Comparison of ENCODE assay signal across 14 mouse cellular contexts in the genomic region with DNA sequence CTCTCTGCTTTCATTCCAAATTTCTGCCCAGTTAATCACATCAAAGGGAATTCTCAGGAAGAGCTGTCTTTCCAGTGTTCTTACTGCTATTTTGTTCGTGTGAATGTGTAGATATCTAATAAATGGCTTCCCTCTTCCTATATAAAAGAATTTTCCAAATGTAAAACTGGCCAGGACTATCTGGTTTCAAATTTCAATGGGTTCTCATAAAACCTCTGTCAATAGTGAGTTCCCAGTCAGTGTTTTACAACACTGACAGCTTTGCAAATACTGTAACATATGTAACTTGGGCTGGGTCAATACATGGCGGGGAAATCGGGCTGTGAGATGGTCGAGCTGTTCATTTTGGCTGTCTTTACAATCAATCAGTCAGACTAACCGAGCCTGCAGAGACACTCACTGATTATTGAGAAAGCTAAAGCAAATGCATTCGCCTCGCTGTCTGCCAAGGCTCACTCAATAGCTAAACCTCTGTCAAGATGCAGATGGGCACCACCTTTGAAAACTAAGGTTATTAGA.
A peak's percentile ranks its signal among the peaks of the same experiment; 100 is the strongest.
DNase-seq lines count a peak whose midpoint lies in the region; ATAC-seq and TF ChIP-seq lines count a peak whose summit lies in the region.
"Had no signal": no experiment of that assay in that cellular context is flagged by ENCODE, and none has a peak within 500 bp of the region (broad histone marks: within the 10 kb centered on the region; RNA-seq: fewer than 3 reads in every experiment).

No protein-coding gene starts in this region.

- no peaks in the 10 kb centered on the region for H3K27me3 ChIP-seq in heart, embryonic 10.5 days (ENCODE audit: insufficient read depth, poor library complexity, severe bottlenecking)
- no peaks in the 10 kb centered on the region for H3K27me3 ChIP-seq in lung, postnatal 0 days (replicated peaks; ENCODE audit: insufficient read depth, low read length)
- H3K27me3 ChIP-seq in stomach, embryonic 14.5 days (ENCODE audit: control insufficient read depth, insufficient read depth, low read length), result no peaks in the 10 kb centered on the region
- H3K27me3 ChIP-seq: heart, embryonic 13.5 days; hindbrain, embryonic 13.5 days; liver, embryonic 15.5 days had no signal

- 68% methylated on average over 7 of the region's 7 CpGs for WGBS in heart, embryonic 10.5 days
- WGBS in lung, postnatal 0 days, result 23% methylated on average over 7 of the region's 7 CpGs
- 14% methylated on average over 7 of the region's 7 CpGs for WGBS in stomach, embryonic 14.5 days

- no peak overlapping the region for H3K9ac ChIP-seq in lung, postnatal 0 days (replicated peaks; ENCODE audit: low read depth)
- no peak overlapping the region for H3K9ac ChIP-seq in stomach, embryonic 14.5 days (replicated peaks; ENCODE audit: low read depth, low read length)
- H3K9ac ChIP-seq: heart, embryonic 13.5 days; hindbrain, embryonic 13.5 days; liver, embryonic 15.5 days had no signal

- no peaks in the 10 kb centered on the region for H3K9me3 ChIP-seq in heart, embryonic 10.5 days
- H3K9me3 ChIP-seq in lung, postnatal 0 days (ENCODE audit: low read length), result no peaks in the 10 kb centered on the region
- H3K9me3 ChIP-seq in stomach, embryonic 14.5 days (ENCODE audit: control insufficient read depth, low read depth, low read length), result no peaks in the 10 kb centered on the region
- H3K9me3 ChIP-seq: G1E; heart, embryonic 13.5 days; hindbrain, embryonic 13.5 days; liver, embryonic 15.5 days had no signal

- H3K36me3 ChIP-seq in heart, embryonic 10.5 days, result no peaks in the 10 kb centered on the region
- H3K36me3 ChIP-seq in lung, postnatal 0 days (ENCODE audit: insufficient read depth, low read length), result no peaks in the 10 kb centered on the region
- no peaks in the 10 kb centered on the region for H3K36me3 ChIP-seq in stomach, embryonic 14.5 days (ENCODE audit: control insufficient read depth, insufficient read depth, low read length)
- H3K36me3 ChIP-seq: G1E; heart, embryonic 13.5 days; hindbrain, embryonic 13.5 days; liver, embryonic 15.5 days had no signal

- H3K4me1 ChIP-seq in heart, embryonic 10.5 days, result no peaks in the 10 kb centered on the region
- no peaks in the 10 kb centered on the region for H3K4me1 ChIP-seq in lung, postnatal 0 days (ENCODE audit: insufficient read depth, low read depth, low read length)
- H3K4me1 ChIP-seq in stomach, embryonic 14.5 days (ENCODE audit: control insufficient read depth, insufficient read depth, low read length), result peaks cover 2% of the 10 kb centered on the region; the same call in 1 of the 2 replicates
- H3K4me1 ChIP-seq: heart, embryonic 13.5 days; liver, embryonic 15.5 days had no signal

- intact Hi-C loops in heart, postnatal 10 days (cut with DNase I), result no loop called here

- TF ChIP-seq CTCF in lung, postnatal 0 days (IDR thresholded peaks at IDR 0.05), result no peak

- ATAC-seq in lung, postnatal 0 days, result no peak
- no peak for ATAC-seq in stomach, embryonic 14.5 days (ENCODE audit: insufficient number of reproducible peaks, insufficient read depth, low FRiP score, low read depth)

- no peak overlapping the region for H3K27ac ChIP-seq in heart, embryonic 10.5 days
- H3K27ac ChIP-seq in lung, postnatal 0 days (ENCODE audit: low read length), result no peak overlapping the region
- no peak overlapping the region for H3K27ac ChIP-seq in stomach, embryonic 14.5 days (ENCODE audit: low read length)
- H3K27ac ChIP-seq: heart, embryonic 13.5 days; hindbrain, embryonic 13.5 days; liver, embryonic 15.5 days had no signal

- H3K4me3 ChIP-seq in heart, embryonic 10.5 days, result no peak overlapping the region
- no peak overlapping the region for H3K4me3 ChIP-seq in lung, postnatal 0 days (ENCODE audit: low read depth, low read length)
- no peak overlapping the region for H3K4me3 ChIP-seq in stomach, embryonic 14.5 days (ENCODE audit: low read depth, low read length)
- H3K4me3 ChIP-seq: heart, embryonic 13.5 days; hindbrain, embryonic 13.5 days; liver, embryonic 15.5 days had no signal

- peak; percentile 38 for DNase-seq in heart, embryonic 10.5 days (ENCODE audit: low spot score)
- no peak for DNase-seq in heart, postnatal 10 days
- DNase-seq in lung, postnatal 0 days (ENCODE audit: low spot score), result peak; percentile 34
- no peak for DNase-seq in lung, postnatal 10 days
- DNase-seq in embryo, embryonic 10.5 days (ENCODE audit: low spot score), result peak; percentile 32
- no peak for DNase-seq in kidney, adult 8-10 months
- DNase-seq in thymus, postnatal 36 days, result no peak
- DNase-seq: cerebellum, adult 8-10 months; right cerebral cortex, postnatal 25 days had no signal

- H3K4me2 ChIP-seq in lung, postnatal 0 days (replicated peaks; ENCODE audit: low read depth, low read length), result no peak overlapping the region
- 0 out of 2 replicates have a peak overlapping the region, but pooled peaks have one; percentile 20 for H3K4me2 ChIP-seq in stomach, embryonic 14.5 days (replicated peaks; ENCODE audit: low read depth, low read length)
- H3K4me2 ChIP-seq: heart, embryonic 13.5 days; hindbrain, embryonic 13.5 days; liver, embryonic 15.5 days had no signal

- TF ChIP-seq EP300 in lung, postnatal 0 days (IDR thresholded peaks at IDR 0.05), result no peak

Comparison
In these comparisons a context has a peak if more than half of its experiments do, and no peak if none do; other contexts are left out.
1. DNase-seq: peak in heart, embryonic 10.5 days (single experiment), lung, postnatal 0 days (single experiment) and embryo, embryonic 10.5 days (single experiment); none in heart, postnatal 10 days (0 of 2), lung, postnatal 10 days (single experiment), kidney, adult 8-10 months (0 of 2) and thymus, postnatal 36 days (0 of 2).